Mouse (Mus musculus) lung, postnatal 14 days (tissue): ENCODE measurements around the gene Itgb5.

Experiments used
- DNase-seq: peaks from one replicate; pipeline ENCODE4 v3.0.0; 2021

The Itgb5 gene

DNA sequence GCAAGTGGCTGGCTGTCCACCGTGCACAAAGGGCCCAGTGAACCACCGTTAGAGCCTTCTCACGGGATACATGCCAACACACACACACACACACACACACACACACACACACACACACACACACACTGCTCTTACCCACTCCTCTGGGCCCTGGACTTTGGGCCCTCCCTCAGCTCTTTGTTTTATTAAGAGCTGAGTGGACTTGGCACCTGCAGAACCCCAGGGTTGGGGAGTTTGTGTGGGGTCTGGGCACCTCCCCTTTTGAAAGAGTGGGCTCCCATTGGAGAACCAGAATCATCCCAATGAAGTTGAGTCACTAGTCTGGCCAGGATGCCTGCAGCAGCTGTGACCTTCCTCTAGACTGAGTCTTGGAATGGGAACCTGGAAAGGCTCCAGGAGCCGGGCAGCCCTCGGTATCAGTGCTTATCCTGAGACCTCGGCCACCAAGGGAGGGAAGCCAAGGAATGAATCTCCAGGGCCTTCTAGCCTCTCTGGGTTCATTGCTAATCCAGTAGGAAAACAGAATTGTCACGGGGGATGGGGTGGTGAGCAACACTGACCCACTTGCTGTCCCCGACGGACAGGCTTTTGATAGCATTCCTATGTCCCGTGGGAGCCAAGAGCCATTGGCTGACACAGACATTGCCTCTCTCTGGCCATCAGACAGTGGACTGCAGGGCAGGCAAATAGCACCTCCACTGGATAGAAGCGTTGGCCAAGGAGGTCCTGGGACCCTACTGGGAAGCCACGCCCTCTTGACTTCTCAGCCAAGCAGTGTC, 87.2 kb downstream of the Itgb5 start:
- peak; percentile 75 for DNase-seq

DNA sequence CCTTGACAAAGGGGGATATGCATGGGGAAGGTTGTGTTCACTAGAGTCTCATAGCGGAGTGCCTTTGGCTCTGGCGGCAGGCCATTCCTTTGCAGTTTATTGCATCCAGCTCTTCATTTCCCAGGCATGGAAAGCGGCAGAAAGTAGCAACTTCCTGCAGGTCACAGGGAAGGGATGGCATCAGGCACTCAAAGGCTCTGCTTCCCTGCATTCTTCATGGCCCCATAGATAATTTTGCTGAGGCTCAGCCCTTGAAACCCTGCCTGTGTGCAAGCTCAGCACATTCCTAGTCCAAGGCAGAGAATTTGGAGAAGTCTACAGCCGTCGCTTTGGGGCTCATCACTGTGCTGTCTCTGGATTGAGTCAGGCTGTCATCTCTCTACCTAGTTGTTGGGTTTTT, 87.9 kb downstream of the Itgb5 start:
- no peak for DNase-seq

DNA sequence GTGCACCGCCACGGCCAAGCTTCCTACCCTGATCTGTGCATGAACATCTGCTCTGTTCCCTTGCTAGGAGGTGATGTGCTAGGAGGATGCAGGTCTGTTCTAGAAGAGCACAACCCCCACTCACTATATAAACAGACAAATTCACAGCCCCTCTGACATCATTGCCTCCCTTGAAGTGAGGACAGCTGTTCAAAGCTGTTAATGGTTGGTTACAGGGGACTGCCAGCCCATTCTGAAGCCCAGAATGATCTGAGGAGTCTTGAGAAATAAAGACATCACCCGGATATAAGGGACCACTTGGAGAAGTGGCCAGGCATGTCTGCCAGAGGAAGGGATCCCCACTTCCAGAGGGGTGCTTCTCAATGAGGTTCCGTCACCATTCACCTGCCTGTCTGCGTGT, 88.5 kb downstream of the Itgb5 start:
- DNase-seq, result no peak

DNA sequence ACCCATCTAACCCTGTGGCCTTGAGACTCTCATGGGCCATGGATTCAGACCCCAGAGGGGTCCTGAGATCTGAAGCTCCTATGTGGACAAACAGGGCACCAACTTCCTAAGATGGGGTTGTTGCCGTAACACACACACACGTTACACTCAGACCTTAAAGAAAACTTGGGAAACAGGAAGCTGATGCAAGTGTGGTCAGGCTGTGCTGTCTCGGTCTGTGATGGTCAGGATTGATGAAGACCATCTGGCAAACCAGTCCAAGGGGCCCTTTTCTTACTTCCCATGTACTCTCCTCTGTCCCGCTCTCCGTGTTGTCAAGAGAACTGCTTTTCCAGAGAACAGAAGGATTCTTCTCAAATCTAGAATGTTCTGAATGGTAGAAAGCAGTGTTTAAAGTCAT, 92.0 kb downstream of the Itgb5 start:
- no peak for DNase-seq

DNA sequence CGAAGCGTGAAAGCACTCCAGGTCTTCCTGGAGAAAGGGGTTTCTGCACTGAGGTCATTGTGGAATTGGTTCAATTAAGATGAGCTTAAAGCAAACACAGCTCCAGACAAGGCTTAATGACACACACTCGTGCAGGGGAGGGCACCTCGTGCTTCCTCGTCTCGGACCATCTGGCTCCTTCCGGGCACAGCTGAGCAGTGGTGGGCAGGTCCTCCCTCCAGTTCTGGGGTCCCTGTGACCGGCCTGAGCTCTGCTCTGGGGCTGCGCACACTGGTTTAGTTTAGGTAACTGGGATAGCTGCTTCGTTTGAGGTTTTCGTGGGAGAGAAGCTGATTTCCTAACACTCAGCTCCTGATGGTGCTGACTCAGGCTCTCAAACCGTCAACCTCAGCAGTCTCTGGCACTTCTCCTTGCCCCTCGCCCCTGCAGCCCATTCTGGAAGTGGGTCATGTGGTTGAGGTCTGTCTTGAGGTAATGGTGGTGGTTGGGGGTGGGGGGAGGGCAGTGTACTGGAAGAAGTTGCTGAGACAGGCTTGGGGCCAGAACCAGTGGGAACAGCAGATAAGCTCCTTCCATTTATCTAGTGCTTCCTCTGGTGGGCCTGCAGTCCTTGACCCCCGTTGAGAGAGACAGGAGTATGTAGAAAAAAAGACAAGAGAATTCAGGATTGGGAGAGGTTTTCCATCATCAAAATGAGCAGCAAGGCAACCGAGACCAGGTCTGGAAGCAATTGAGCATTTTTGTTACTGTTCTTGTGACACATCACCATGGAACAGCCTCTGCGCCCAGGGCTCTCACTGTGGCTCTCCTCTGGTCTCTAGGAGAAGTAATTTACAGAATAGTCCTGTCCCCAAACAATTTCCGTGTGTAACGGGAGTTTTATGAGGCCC, 92.9 kb downstream of the Itgb5 start:
- no peak for DNase-seq

DNA sequence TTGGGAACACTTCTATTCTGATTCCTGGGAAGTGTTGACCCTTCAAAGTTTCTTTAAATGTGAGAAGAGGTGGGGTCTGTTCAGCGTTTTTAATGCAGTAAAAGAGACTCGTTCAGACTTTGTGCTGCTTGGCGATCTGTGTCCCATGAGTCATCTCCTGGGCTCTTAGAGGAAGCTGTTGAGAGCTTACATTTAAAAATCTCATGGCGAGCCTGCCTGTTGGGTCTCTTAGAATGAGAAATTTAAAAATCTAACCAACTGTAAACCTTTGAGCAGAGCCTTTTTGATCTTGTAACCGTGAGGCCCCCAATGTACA, 93.5 kb downstream of the Itgb5 start:
- no peak for DNase-seq

DNA sequence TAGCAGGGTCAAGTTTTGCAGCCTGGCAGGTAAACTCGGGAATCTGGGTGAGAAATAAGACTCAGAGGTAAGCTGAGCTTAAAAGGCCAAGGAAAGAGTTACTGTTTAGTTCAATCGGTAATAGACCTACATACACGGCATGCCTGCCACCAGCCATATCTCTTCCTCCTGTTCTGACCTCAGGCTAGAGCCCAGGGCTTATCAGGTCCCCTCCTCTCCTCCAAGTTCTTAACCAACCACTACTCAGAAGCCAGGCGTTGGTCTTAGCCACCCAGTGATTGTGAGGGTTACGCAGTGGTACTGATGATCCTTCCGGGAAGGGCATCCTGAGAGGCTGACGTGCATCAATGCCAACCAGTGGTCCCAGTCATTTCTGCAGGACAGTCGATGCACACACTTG, 94.3 kb downstream of the Itgb5 start:
- no peak for DNase-seq

DNA sequence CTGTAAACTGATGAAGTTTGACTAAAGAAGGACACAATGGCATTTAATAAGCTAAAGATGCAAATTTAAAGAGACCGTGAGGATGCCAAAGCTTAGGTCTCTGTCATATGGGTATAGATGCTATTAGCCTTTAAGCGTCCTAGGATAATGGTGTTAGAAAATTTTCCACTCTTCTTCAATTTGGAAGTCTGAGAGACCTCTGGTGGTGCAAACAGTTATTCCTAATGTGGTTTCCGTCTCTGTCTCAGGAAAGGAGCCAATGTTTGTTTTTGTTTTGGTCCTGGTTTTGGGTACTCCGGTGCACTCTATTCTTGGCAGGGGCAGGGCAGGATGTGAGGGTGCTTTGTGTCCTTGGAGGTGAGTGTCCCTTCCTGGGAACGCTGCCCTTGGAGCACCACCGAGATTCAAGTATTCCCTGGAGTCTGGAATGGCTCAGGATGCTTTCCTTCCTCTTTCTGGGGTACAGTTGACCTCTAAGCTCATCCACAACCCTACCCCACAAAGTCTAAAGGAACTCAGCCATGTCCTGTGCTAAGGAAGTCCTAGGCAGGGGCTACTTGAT, 97.9 kb downstream of the Itgb5 start:
- no peak for DNase-seq

DNA sequence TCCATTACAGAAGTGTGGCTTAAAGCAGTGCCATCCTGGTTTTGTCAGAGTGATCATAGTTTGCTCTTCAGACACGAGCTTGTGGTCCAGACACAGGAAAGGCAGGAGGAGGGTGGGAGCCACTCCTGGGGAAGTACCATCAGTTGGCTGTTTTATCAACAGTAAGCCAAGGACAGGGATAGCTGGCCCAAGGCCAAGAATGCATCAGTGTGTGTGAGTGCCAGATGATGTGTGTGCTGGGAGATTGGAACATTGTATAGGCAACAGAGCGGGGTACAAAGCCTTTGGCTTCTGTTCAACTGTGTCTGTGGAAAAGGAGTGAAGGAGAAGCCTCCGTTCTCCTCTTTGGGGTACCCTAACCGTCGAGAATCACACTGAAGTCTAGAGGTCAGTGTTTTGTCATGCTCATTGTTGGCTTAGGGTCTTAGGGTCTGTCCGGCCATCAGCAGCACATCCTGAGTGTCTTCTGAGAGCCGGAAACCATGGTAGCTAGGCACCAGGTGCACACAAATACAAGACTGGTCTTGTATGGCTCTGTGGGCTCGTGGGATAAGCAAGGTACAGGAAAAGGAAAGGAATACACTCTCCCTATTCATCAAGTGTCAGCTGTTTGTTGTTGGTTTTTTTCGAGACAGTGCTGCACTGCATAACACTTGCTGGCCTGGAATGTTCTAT, 99.5 kb downstream of the Itgb5 start:
- DNase-seq, result peak; percentile 54

DNA sequence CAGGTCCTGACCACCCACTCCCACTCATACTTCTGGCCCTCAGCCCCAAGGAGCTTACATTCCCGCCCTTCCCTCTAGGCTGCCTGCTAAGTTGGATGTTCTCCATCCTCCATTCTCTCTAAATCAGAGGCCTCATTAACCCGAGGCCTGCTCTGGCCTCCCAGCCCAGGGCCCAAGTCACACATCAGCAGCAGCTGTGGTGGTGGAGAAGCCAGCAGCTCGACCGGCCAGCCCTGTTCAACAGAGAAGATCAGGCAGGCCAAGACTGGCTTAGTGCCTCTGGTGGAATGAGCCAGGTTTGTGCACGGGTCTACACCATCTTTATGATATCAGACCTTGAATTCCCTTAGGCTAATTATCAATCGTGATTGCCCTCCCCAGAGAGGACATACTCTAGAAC, 101.3 kb downstream of the Itgb5 start:
- DNase-seq, result no peak

DNA sequence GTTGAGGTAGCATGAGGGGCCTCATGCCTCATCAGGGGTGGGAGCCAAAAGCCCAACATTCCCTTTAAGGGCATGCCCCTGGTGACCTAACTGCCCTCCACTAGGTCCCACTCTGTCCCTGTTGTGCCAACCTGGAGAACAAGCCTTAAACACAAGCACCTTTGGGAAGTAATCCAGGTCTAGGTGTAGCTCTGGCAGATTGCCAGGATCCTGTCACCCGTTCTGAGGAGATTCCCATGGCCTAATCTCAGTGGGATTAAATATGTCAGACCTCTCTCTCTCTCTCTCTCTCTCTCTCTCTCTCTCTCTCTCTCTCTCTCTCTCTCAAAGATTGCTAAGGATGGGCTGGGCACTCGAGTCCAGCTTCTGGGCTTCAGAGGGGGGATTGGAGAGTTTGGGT, 102.2 kb downstream of the Itgb5 start:
- no peak for DNase-seq

DNA sequence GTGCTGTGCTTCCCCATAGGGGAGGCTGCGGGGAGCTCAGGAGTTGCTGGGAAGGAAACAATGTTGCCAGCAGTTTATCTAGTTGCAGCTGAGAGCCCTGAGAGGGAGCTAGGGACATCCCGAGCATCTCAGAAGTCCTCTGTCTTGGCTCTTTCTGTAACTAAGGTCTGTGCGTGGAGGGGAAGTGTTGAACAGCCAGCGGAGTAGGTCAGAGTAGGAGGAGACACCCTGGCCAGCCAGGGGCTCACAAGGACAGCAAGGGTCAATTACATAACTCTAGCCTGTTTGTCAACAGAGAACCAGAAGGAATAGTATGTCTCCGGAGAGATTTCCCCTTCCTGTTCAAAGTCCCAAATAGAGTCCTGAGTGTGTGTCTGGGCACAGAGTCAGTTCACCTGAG, 102.7 kb downstream of the Itgb5 start:
- no peak for DNase-seq

DNA sequence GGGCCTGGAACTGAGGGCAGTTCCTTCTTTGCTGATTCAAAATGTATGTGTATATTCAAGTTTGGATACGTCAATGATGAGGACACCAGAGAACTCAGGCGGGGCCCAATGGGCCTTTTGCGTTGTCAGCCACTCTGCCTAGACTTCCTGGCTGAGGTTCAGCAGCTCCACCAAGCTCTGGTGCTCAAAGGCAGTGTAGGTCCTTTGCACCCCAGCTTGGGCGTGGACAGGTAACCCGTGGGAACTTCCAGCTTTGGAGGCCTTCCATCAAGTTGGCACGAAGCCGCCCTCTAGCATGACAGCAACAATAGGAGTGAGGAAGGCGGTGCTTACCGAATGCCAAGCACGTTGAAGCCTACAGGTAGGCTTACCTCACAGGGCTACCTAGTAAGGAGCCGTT, 103.9 kb downstream of the Itgb5 start:
- no peak for DNase-seq

DNA sequence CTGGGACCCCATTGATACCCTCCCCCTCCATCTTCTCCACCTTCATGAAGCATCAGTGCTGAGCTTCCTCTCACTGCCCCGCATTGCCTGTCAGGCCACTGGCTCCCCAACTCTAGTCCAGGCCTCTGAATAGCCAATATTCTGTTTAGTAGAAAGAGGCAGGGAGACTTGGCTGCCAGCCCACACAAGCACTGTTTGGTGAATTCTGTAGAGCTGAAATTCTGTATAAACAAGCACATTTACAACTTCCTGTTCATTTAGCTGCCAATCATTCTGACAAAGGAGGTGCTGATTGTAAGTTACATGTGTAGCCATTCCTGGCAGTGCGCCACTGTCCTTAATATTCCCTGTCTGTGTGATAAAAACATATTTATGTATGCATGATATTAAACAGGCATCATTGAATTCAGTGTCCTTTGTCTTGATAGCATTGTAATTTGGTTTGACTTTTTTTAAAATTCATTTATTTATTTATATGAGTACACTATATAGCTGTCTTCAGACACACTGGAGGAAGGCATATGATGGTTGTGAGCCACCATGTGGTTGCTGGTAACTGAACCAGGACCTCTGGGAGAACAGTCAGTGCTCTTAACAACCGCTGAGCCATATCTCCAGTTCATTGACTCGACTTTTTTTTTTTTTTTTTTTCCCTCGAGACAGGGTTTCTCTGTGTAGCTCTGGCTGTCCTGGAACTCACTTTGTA, 105.4 kb downstream of the Itgb5 start:
- peak; percentile 66 for DNase-seq

DNA sequence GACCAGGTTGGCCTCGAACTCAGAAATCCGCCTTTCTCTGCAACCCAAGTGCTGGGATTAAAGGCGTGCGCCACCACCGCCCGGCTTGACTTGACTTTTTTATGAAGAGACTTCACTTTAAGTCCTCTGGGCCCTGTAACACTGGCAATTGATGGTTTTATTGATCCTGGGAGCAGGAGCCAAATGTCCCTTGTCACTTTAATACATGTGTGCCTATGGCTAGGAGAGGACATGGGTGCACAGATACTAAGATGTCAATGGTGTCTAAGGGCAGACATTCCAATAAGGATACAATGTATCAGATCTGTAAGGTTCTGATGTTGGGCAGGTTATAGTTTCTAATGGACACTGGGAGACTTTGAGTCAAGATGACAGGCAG, 105.9 kb downstream of the Itgb5 start:
- no peak for DNase-seq

DNA sequence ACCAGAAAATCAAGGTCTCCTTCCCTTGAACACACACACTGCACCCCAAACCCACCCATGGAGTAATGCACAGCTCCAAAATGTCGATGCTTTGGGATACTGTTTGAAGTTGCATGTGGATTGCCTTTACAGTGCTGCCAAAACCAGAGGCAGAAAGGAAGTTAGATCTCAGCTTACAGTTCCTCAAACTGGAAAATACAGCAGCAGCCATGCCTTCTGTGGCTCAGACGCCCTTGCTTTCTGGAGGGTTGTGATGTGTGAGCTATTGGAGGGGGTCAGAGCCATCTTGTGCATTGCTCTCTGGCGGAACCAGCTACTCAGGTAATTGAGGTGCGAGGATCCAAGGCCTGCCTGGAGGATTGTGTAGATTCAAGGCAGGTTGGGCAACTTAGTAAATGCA, 107.4 kb downstream of the Itgb5 start:
- no peak for DNase-seq

DNA sequence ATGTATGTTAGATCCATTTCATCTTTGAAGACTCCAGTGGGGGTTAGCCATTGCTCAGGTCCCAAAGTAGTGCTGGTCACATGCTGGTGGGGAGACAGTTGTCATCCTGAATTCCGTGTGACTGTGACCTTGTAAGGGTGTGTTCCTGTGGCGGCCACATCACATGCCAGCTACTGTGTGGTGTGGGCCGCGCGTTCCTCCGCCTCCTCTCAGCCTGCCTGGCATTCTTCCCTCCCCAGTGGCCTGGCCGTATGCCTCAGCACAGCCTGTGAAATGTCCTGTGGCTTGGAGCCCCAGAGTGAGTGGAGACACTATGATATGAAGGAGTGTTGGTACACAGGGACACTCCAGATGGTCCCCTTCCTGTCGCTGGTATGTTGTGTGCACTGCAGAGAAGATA, 108.1 kb downstream of the Itgb5 start:
- peak; percentile 77 for DNase-seq

DNA sequence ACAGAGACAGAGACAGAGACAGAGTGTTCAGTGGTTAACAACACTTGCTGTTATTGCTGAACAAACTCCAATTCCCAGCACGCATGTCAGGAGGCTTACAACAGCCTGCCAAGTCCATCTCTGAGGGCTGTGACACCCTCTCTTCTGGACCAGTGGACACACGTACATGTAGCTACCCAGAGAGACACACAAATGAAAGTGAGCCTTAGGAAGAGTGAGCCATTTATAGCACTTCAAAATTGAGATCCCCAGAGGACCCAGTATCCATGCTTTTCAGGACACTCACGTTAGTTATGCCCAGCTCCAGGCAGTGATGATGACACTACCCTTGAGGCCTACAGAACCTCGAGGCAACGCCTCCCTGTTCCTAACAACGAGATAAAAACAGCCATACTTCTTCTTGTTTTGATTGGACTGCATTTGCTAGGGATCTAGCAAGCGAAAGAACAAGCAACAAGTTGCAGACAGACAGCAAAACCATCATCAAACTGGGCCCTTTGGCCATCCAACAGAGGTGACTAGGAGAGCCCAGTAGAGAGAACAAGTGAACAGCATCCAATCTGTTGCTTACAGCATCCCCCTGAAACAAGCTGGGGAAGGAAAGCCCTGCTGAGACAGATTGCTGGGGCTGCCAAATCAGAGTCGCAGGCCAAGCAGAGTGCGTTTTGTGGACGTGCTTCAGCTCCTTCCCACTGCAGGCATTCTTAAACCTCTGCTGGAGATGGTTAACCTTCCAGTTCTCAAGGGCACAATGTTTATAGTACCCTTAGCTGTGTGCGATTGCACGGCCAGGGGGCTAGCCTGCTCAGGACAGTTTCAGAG, 109.1 kb downstream of the Itgb5 start:
- no peak for DNase-seq

DNA sequence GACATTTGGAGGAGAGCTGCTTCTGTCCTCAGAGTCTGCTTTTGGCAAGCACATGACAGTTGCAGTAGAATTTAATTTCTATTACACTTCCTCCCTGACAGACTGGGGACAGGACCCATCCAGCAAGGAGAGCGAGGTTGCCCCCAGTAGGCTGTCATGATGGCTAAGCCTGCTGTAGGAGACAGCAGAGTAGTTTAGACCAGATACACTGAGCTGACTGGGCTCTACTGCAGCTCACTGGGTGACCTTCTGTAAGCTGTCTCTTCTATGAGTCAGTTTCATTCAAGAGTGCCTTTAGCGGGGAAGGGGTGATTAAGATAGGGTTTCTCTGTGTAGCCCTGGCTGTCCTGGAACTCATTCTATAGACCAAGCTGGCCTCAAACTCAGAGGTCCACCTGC, 109.7 kb downstream of the Itgb5 start:
- DNase-seq, result no peak

DNA sequence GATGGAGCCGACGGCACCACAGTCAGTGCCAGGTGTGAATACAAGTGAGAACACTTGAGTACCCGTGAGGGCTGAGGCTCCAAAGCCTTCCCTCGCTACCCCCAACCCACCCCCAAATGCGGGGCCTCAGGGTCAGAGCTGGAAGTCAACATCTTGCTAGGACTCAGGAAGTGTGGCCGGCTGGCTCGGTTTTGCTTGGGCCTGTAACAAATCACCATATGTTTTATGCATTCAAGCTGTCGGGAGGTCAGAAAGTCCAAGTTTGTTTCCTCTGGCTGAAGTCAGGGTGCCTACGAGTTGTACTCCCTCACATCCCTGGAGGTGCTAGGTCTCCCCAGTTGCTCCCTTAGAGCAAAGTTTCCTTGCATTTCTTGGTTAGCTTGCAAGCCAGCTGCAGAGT, 110.2 kb downstream of the Itgb5 start:
- no peak for DNase-seq

DNA sequence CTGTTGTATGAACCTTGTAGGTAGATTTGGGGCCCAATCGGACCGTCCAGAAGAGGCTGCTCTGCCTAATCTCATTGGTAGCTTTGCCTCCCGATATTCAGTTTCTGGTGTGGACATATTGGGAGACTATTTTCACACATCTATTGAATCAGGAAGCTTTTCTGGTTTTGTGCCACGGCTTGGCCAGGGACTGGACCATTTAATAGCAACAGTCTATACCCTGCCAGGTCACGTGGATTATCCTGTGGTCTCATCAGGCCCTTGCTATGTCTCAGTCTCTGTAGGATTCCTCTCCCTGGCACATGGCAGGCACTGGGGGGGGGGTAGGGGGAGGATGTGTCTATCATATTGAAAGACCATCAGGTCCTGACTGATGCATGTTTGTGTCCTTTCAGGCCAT, 110.6 kb downstream of the Itgb5 start:
- DNase-seq, result no peak

DNA sequence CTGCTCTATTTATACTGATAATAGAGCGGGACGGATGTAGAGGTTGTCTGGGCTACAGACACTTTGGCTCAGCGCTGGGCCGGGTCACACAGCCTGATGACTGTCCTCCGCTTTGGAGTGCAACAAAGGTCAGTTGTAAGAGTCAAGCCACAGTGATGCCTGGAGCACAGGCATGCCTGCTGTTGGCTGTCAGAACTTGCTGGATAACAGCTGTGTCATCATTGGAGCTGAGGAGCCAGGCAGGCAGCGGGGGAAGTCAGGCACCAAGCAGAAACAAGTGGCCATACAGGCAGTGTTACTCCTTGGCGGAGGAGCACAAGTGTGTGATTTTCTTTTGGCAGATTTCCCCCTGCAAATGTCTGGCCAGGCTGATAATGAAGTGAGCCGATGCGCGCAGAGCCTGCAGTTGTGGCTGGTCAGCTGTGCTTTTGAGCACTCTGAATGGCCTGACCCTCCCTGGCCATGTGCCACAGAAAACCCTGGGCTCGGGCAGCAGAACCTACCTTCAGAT, 111.9 kb downstream of the Itgb5 start:
- DNase-seq, result peak; percentile 57
